Mouse (Mus musculus) liver, embryonic 16.5 days (tissue): ENCODE measurements at regions not wholly inside any gene's neighbourhood (a gene's known extent, or its start where the extent isn't known, plus 50 kb on each side); places are given as distances from the start of the nearest gene placed in this dataset.
A peak's percentile ranks its signal among the peaks of the same experiment; 100 is the strongest.

ENCODE experiments used
- ATAC-seq: fragments of 200-750 bp; cut with Nextera tagmentation; 2 replicates; pipeline ENCODE4 v1.8.0; 2017; ENCODE audit warnings: low read depth, mild to moderate bottlenecking, moderate number of reproducible peaks, moderate library complexity
- H3K27ac ChIP-seq: fragments of 300-500 bp; sonication (generic); 2 replicates; pipeline ENCODE4 v1.5.1; 2014; ENCODE audit warnings: mild to moderate bottlenecking, low read length
- H3K27me3 ChIP-seq: fragments of 300-500 bp; sonication (generic); 2 replicates; pipeline ENCODE4 v1.6.1; 2014; ENCODE audit warnings: low read depth, low read length, mixed read lengths; ENCODE audit not compliant: control insufficient read depth, insufficient read depth
- H3K36me3 ChIP-seq: fragments of 300-500 bp; sonication (generic); 2 replicates; pipeline ENCODE4 v1.6.1; 2014; ENCODE audit warnings: mild to moderate bottlenecking; ENCODE audit not compliant: control insufficient read depth, insufficient read depth
- H3K4me1 ChIP-seq: fragments of 300-500 bp; sonication (generic); 2 replicates; pipeline ENCODE4 v1.6.1; 2014; ENCODE audit warnings: low read depth, low read length, mixed read lengths; ENCODE audit not compliant: control insufficient read depth
- H3K4me2 ChIP-seq: fragments of 300-500 bp; sonication (generic); 2 replicates; pipeline ENCODE4 v1.6.1; 2014; ENCODE audit warnings: low read depth, low read length, mixed read lengths
- H3K4me3 ChIP-seq: fragments of 300-500 bp; sonication (generic); 2 replicates; pipeline ENCODE4 v1.5.1; 2014; ENCODE audit warnings: low read depth, mild to moderate bottlenecking, low read length
- H3K9ac ChIP-seq: fragments of 300-500 bp; sonication (generic); 2 replicates; pipeline ENCODE4 v1.6.1; 2014; ENCODE audit warnings: low read depth, low read length
- H3K9me3 ChIP-seq: fragments of 300-500 bp; sonication (generic); replicated peaks from 2 replicates; pipeline ENCODE4 v1.6.1; 2016; ENCODE audit warnings: low read length; ENCODE audit not compliant: control insufficient read depth
- WGBS: fragments of 180-500 bp; shearing (Covaris S2); extraction: QIAGEN DNeasy Blood & Tissue Kit; methylation state at CpG from one replicate; pipeline ENCODE4 v1.1.7; 2014; ENCODE audit not compliant: insufficient replicate concordance; 5-methylcytosine and 5-hydroxymethylcytosine counted together

- Histone ChIP-seq H3K27ac (no peak overlapping the region), H3K9ac (no peak overlapping the region), H3K4me3 (no peak overlapping the region), H3K4me1 (no peaks in the 10 kb centered on the region), H3K9me3 (no peaks in the 10 kb centered on the region), H3K4me2 (no peak overlapping the region), H3K27me3 (no peaks in the 10 kb centered on the region), H3K36me3 (no peaks in the 10 kb centered on the region)
- 16% methylated on average over 12 of the region's 12 CpGs for WGBS
- ATAC-seq, result no peak
Observed at GRCm38 (mm10) chr13:46180606-46181133, 92.9 kb upstream of the Stmnd1 start.

GRCm38 (mm10) chr13:46179916-46180315 lies 93.6 kb upstream of the Stmnd1 start:
- H3K27ac ChIP-seq, result no peak overlapping the region
- H3K4me2 ChIP-seq, result no peak overlapping the region
- 55% methylated on average over 3 of the region's 3 CpGs for WGBS
- no peaks in the 10 kb centered on the region for H3K27me3 ChIP-seq
- H3K9ac ChIP-seq, result no peak overlapping the region
- no peaks in the 10 kb centered on the region for H3K4me1 ChIP-seq
- ATAC-seq, result no peak
- H3K9me3 ChIP-seq, result no peaks in the 10 kb centered on the region
- no peak overlapping the region for H3K4me3 ChIP-seq
- H3K36me3 ChIP-seq, result no peaks in the 10 kb centered on the region

GRCm38 (mm10) chr13:46173103-46173502 lies 100.4 kb upstream of the Stmnd1 start:
- no peak overlapping the region for H3K4me2 ChIP-seq
- 56% methylated on average over 8 of the region's 8 CpGs for WGBS
- no peak for ATAC-seq
- H3K27ac ChIP-seq, result no peak overlapping the region
- H3K27me3 ChIP-seq, result no peaks in the 10 kb centered on the region
- no peaks in the 10 kb centered on the region for H3K9me3 ChIP-seq
- no peak overlapping the region for H3K9ac ChIP-seq
- H3K4me1 ChIP-seq, result no peaks in the 10 kb centered on the region
- no peaks in the 10 kb centered on the region for H3K36me3 ChIP-seq
- no peak overlapping the region for H3K4me3 ChIP-seq

- no peak overlapping the region for H3K9ac ChIP-seq
- H3K9me3 ChIP-seq, result no peaks in the 10 kb centered on the region
- 7% methylated on average over 10 of the region's 10 CpGs for WGBS
- no peak overlapping the region for H3K27ac ChIP-seq
- H3K27me3 ChIP-seq, result no peaks in the 10 kb centered on the region
- no peak for ATAC-seq
- no peak overlapping the region for H3K4me3 ChIP-seq
- no peaks in the 10 kb centered on the region for H3K4me1 ChIP-seq
- peak overlapping the region; percentile 1; the same call in 1 of the 2 replicates for H3K4me2 ChIP-seq
- no peaks in the 10 kb centered on the region for H3K36me3 ChIP-seq
Observed at GRCm38 (mm10) chr13:46162025-46162374, 111.5 kb upstream of the Stmnd1 start.

- Histone ChIP-seq H3K9ac (no peak overlapping the region), H3K27ac (no peak overlapping the region), H3K36me3 (no peaks in the 10 kb centered on the region), H3K27me3 (no peaks in the 10 kb centered on the region), H3K4me1 (no peaks in the 10 kb centered on the region), H3K4me2 (peak overlapping the region; percentile 1; the same call in 1 of the 2 replicates), H3K4me3 (no peak overlapping the region), H3K9me3 (no peaks in the 10 kb centered on the region)
- 42% methylated on average over 13 of the region's 13 CpGs for WGBS
- ATAC-seq, result no peak
Observed at GRCm38 (mm10) chr13:46161261-46162024, 112.1 kb upstream of the Stmnd1 start.

GRCm38 (mm10) chr13:46159354-46159753 lies 114.2 kb upstream of the Stmnd1 start:
- WGBS, result 82% methylated on average over 14 of the region's 14 CpGs
- Histone ChIP-seq H3K9me3 (no peaks in the 10 kb centered on the region), H3K4me1 (no peaks in the 10 kb centered on the region), H3K4me3 (no peak overlapping the region), H3K36me3 (no peaks in the 10 kb centered on the region), H3K27ac (no peak overlapping the region), H3K4me2 (no peak overlapping the region), H3K27me3 (no peaks in the 10 kb centered on the region), H3K9ac (no peak overlapping the region)
- no peak for ATAC-seq

- no peak overlapping the region for H3K4me3 ChIP-seq
- no peak overlapping the region for H3K27ac ChIP-seq
- 75% methylated on average over 14 of the region's 14 CpGs for WGBS
- no peaks in the 10 kb centered on the region for H3K36me3 ChIP-seq
- no peaks in the 10 kb centered on the region for H3K27me3 ChIP-seq
- no peak overlapping the region for H3K9ac ChIP-seq
- H3K9me3 ChIP-seq, result no peaks in the 10 kb centered on the region
- H3K4me2 ChIP-seq, result no peak overlapping the region
- no peak for ATAC-seq
- no peaks in the 10 kb centered on the region for H3K4me1 ChIP-seq
Observed at GRCm38 (mm10) chr13:46153282-46154260, 120.0 kb upstream of the Stmnd1 start.

GRCm38 (mm10) chr13:46140006-46140405 lies 133.5 kb upstream of the Stmnd1 start:
- no peak overlapping the region for H3K4me3 ChIP-seq
- H3K27me3 ChIP-seq, result no peaks in the 10 kb centered on the region
- H3K9ac ChIP-seq, result no peak overlapping the region
- H3K27ac ChIP-seq, result no peak overlapping the region
- no peaks in the 10 kb centered on the region for H3K4me1 ChIP-seq
- no peak for ATAC-seq
- no peaks in the 10 kb centered on the region for H3K9me3 ChIP-seq
- WGBS, result 52% methylated on average over 3 of the region's 3 CpGs
- no peaks in the 10 kb centered on the region for H3K36me3 ChIP-seq
- no peak overlapping the region for H3K4me2 ChIP-seq

- ATAC-seq, result no peak
- no peak overlapping the region for H3K9ac ChIP-seq
- no peaks in the 10 kb centered on the region for H3K9me3 ChIP-seq
- no peaks in the 10 kb centered on the region for H3K4me1 ChIP-seq
- no peak overlapping the region for H3K4me2 ChIP-seq
- no peak overlapping the region for H3K27ac ChIP-seq
- no peaks in the 10 kb centered on the region for H3K27me3 ChIP-seq
- 45% methylated on average over 5 of the region's 5 CpGs for WGBS
- no peaks in the 10 kb centered on the region for H3K36me3 ChIP-seq
- no peak overlapping the region for H3K4me3 ChIP-seq
Observed at GRCm38 (mm10) chr13:46139251-46139650, 134.3 kb upstream of the Stmnd1 start.
